Mouse (Mus musculus): ENCODE data around the gene Wbp11. TPM values are rescaled to one million over a fixed set of nuclear protein-coding genes. Genes with fewer than 3 reads are reported as not detected.
"Not testable (repeated sequence)": the region's sequence is repeated elsewhere in the genome, so short reads cannot be mapped to it uniquely, and the experiment has no call there.

Wbp11 gene
- total RNA-seq, 2 experiments from 2014 or later = 82.5 to 86.5 TPM

DNA sequence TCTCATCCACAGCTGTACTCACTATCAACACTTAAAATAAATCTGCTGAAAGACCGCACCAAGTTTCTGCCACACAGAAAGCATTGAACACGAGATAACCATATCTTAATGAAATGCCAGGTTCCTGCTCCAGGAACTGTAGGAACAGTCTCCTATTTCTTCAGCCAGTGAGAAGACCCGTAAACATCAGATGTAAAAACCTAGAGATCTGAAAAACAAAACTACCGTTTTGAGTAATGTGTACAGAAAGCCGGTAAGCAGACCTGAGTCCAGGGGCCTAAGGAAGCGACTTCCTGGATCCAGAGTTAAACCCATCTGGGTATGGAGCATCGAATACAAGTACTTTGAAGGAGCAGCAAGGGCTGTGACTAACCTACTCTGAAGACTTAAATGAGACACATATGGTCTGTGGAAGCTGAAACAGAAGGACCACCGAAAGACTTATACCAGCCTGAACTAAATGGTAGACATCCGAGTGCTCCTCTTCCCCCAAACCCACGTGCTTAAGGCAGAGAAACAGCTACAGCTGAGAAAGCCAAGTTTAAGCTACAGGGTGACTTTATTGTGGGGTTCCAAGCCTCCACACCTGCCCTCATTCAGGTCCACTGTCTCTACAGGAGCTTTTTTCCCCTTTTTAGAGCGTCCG is 24.8 kb downstream of the Wbp11 start:
- no peak for DNase-seq

DNA sequence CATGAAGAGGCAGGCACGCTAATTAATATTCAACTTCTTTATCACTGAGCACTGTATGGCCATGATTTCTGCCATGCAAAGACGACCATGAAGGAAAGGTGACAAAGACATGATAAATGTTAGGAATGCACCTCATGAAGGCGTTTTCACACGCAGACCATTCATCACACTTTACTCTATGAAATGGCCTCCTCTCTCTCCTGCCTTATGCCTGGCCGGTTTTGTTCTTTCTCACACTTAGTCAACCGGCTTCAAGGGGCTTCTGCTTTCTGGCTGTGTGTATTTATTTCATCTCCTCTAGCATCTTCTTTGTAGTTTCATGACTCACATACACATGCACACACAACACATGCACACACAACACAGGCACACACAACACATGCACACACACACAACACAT is 26.8 kb downstream of the Wbp11 start:
- no peak for DNase-seq

DNA sequence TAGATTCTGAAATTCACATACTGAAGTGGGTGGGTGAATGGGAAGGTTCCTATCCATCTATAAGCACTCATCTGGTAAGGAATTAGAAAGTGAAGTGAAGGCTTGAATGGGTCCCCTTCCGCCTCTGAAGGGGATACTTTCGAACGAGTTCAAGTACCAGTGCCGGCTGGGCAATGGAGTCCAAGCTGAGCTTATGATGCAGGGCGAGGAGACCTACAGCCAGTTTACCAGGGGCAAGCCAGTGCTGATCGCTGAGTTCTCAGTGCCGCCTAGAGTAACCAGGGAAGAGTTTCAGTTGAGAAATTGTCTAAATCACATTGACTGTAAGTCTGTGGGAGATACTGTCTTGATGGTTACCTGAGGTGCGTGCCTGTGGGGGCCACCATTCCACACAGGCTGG is 27.3 kb downstream of the Wbp11 start:
- no peak for DNase-seq

DNA sequence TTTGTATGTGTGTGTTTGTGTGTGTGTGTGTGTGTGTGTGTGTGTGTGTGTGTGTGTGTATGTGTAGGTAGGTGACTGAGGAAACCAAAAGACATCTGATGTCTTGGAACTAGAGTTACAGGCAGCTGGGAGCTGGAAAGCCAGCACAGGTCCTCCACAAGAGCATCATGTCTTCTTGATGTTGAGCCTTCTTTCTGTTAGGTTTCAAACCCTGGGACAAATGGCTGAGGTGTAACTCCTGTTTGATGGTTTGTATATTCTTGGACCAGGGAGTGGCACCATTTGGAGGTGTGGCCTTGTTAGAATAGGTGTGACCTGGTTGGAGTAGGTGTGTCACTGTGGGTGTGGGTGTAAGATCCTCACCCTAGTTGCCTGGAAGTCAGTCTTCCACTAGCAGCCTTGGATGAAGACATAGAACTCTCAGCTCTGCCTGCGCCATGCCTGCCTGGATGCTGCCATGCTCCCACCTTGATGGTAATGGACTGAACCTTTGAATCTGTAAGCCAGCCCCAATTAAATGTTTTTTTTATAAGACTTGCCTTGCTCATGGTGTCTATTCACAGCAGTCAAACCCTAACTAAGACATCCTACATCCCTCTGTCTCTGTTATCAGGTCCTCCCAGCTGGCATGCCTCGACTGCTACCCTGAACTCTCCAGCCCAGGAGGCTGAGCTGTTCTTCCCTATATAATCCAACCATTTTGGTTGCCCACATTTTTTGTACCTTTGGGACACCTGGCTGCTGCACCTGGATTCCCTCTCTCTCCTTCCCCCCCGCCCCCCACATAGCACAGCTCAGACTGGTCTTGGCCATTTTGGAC is 29.9 kb downstream of the Wbp11 start:
- not testable (repeated sequence) for DNase-seq

DNA sequence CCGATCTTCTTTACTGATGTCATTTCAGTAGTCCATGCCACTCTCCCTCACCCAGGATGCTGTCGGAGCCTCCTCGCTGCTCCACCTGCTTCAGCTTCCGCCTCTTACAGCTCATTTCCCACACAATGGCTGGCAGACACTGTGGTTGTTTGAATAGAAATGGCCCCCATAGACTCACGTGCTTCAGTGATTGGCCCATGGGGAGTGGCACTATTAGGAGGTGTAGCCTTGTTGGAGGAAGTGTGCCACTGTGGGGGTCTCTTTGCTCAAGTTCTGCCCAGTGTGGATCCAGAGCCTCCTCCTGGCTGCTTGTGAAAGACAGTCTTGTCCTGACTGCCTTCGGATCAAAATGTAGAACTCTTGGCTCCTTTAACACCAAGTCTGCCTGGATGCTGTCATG is 32.2 kb downstream of the Wbp11 start:
- no peak for DNase-seq

DNA sequence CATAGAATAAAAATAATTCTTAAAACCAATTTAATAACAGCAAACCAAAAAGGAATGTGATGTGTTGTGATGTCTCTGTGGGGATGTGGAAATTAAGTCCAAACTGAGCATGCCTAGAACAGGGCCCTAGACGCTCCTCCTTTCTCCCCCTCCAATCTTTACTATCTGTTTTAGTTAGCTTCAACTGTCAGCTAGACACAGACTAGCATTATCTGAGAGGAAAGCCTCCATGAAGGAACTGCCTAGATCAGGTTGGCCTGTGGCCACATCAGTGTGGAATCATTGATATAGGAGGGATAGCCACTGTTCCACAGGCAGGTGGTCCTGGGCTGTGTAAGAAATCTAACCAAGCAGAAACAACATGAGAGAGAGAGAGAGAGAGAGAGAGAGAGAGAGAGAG is 32.9 kb downstream of the Wbp11 start:
- no peak for DNase-seq

DNA sequence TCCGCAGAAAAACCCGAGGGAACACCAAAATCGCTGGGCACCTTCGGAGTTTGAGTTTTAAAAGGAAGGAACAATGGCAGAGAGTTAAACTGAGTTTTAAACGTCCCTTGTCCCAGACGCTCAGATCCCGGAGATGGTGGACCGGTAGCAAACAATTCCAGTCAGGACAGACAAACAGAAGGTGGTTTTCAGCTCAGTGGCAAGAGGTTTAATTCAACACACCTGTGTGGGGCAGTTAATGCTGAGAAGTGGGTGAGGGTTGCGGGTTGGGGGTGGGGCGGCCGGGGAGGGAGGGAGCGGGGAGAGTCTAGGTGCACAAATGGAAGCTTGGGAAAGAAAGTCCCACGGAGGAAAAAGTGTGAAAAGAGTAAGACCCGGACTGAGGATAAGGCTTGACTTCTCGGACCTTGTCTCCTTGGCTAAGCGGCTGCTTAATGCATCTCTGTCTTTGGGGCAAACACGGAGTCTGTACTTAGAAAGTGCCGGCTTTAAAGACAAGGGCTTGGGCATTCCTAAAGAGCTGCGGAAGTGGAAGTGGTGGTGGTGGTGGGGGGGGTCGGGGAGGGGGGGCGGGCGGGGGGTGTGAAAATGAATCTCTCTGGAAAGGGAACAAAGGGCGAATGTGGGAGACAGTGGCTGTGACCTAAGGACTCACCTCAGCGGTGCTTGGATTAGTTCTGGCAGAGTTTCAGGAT is 34.1 kb downstream of the Wbp11 start:
- DNase-seq = no peak

DNA sequence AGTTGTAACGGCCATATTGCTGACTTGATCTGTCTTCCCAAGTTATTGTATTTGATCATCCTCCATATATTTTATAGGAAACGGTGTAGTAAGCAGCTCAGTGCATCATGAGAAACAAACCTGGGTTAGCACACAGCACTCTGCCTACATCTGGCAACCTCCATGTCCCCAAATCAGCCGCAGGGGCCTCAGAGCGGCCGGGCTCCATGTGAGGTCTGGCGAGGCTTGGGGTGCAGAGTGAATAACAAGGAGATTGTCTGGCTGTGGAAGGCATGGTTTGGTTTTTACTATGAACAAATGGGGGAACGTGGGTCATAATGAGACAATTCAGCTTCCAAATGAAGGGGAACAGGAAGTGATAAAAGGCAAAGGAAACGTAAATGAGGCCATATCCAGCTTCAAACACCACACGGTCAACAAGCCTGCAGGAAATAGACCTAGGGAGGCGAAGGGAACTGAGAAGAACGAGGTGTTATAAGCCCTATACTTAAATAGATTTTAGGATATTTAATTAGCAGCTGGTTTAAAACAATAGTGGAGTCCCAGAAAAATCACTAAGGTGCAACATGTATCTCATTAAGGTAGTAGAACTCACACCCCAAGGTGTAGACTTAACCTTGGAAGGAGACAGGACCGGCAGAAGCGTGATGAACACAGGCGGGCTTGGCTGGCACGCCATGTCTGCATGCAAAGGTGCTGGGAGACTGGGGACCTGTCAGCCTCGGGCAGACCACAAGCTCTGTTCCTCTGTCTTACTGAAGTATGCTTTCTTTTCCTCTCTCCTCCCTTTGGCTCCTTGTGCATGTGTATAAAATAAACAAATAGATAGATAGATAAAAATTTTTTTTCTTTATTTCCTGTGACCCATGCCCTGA is 34.9 kb downstream of the Wbp11 start:
- no peak for DNase-seq

DNA sequence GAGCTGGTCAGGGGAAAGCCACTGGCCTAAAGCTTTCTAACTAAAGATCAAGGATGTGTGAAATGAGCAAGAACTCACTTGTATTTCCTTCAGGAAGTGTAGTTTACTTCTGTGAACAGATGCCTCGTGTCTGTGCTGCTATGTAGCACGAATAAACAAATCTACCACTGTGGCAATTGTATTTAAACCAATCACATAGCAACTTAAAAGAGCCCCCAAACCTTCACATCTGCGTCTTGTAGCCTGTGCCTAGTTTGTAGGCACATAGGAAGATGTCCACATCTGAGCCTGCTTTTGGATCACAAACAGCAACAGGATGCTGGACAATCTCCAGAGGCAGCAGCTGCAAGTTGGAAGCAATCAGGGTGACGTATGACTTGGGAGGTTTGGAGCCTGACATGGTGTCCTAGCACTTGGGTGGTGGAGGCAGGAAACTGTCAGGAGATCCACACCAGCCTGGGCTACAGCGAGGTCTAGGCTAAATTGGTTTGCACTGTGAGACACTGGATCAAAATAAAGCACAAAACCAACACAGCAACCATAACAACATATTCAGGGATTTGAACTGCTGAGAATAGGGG is 38.6 kb downstream of the Wbp11 start:
- no peak for DNase-seq

DNA sequence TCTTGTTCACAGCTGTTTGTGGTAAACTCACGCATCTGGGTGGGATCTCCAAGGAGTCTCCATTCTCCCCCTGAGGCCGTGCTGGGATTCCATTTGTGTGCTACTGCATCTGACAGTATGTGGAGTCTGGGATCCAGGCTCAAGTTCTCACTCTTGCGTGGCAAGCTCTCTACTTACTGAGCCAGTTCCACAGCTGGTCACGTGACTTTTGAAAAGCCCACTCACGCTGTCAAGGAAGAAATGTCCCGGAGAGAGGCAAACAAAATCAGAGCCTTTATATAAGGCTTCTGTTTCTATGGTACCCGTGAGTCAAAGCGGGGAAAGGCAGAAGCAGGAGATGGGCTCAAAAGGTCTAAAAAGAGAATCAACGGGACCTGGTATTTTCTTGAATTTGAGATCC is 45.3 kb downstream of the Wbp11 start:
- DNase-seq = no peak

DNA sequence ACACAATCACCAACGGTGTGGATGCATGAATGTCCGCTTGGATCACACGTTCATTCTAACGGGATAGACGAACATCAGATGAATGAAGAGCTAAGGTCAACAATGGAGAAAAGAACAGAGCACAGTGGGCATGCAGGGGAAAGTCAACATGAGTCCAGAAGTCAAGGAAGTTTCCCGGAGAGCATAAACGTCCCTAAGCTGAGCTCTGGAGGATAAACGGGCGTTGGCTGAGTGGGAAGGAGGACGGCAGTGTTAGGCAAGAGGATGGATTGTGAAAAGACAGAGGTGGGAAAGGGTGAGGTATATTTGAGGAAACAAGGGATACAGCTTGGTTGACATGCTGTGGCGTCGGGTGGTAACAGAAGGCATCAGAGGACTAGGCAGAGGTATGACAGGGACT is 45.9 kb downstream of the Wbp11 start:
- DNase-seq = no peak

DNA sequence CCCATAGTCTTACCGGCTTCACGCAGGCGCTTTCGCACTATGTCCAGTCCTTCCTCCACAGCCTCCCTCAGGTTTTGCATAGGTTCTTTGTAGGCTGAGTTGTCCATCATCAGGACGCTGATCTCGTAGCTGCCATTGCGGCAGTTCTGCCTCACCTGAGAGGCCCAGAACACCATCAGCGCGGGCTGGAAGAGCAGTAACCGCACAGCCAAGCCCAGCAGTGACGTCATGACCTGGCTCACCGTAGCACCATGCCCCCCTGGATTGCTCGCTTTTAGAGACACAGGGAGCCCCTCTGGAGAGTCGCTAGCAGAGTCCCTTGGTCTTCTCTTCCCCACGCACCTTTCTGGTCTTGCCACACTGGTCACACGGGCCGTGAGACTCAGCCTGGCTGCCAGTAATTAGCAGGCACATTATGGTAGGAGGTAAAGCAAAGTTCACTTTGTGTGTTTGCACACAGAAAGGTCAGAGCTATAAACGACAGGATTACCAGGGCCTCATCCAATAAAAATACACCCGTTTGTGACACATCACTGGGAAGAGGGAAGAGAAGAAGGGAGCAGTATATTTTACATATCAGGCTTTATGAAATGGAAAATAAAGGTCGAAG is 46.6 kb downstream of the Wbp11 start, which contains the start of gene Gucy2c:
TSS of gene Gucy2c (minus strand) at position 389 of the 610 bp plus-strand sequence.
- no peak for DNase-seq

DNA sequence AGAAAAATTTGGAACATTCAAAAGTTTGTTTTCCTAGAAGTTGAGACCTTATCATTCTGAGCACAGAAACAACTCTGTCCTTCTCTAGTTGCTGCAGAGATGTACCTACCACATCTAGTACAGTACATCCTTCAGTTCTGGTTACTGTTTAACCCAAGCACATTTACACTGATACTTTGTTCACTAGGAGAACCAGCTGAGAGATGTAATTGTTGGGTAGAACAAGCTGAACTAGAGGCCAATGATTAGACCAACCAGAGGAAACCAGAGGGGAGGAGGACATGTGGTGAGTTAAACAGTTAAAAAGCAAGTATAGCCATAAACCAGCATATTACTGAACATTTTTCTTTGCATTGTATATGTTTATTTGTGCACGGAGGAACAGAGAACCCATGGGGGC is 51.6 kb downstream of the Wbp11 start:
- no peak for DNase-seq

DNA sequence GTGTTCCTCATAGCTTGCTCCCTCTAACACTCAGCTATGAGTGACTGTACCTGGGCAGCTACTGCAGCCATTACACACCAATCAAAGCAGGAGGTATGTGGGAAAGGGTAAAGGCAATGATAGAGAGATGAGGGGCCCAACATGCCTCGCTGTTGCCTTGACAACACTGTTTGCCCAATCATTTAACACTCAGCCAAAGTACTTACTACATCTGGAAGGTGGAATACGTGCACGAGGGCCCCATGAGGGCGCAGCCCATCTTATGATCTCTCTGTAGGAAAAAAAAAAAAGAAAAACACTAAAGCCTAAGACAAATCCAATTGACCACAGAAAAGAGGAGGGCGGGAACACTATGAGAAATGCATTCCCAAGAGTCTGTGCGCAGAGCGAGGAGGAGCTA is 58.2 kb downstream of the Wbp11 start:
- no peak for DNase-seq

DNA sequence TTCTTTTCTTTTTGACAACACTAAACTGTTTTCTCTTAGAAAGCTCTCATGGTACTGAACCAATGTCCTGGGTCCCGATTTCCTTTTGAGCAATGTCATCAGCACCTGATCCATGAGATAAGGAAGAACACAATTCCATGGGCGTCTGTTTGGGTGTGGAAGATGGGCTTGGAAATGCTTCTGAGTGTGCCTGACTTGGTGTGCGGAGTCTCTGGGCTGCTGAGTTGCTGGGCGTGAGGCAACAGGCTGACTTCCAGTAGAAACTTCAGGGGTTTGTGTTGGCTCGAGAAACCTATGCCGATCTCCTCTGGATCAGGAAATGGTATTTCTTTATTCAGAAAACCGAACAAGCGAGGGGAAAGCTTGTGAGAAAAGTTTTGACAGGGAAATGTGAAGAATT is 58.9 kb downstream of the Wbp11 start:
- DNase-seq = no peak

DNA sequence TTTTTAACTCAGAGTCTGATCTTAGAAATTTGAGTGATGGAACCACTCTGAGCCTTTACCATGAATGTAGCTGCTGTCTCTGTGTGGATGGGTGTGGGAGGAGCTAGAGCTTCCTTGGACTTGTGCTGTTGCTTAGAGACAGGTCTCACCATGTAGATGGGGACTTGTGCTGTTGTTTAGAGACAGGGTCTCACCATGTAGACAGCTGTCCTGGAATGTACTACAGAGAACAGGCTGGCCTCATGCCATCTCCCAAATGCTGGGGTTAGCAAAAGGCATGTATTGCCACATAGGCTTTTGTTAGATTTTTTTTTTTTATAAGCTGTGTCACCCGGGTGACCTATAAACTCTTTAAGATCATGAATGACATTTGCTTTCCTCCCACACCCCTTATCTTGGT is 64.1 kb downstream of the Wbp11 start:
- no peak for DNase-seq

Small RNAs within 50 kb of the gene (microRNA-seq; reads per million reads assigned to microRNA genes)
- not detected for gene Gm44364

Other genes starting within 250 kb of the Wbp11 start
- 100 to 1,000 TPM; 114 to 115 TPM for gene Plbd1, start 166.3 kb downstream of the Wbp11 start, total RNA-seq (2021)
- gene Gucy2c, start 46.5 kb downstream of the Wbp11 start, total RNA-seq (2021) = under 1 TPM; 0.15 to 0.21 TPM
- 10 to 100 TPM; 28.3 to 29.2 TPM for gene Hist4h4, start 23.8 kb downstream of the Wbp11 start, total RNA-seq (2021)
- 10 to 100 TPM; 71.1 to 85.2 TPM for gene H2afj, start 20.0 kb downstream of the Wbp11 start, total RNA-seq (2021)
- gene BC049715, start 607 bp downstream of the Wbp11 start, total RNA-seq (2021) = under 1 TPM; 0.73 to 0.75 TPM
- gene Smco3, start 7.2 kb upstream of the Wbp11 start, total RNA-seq (2021) = under 1 TPM; 0.27 to 0.51 TPM
- 1 to 10 TPM; 5.9 to 7.5 TPM for gene Art4, start 29.5 kb upstream of the Wbp11 start, total RNA-seq (2021)
- 100 to 1,000 TPM; 187 to 232 TPM for gene Mgp, start 47.6 kb upstream of the Wbp11 start, total RNA-seq (2021)
- under 1 TPM; 0.15 to 0.27 TPM for gene Erp27, start 93.9 kb upstream of the Wbp11 start, total RNA-seq (2021)
- gene Pde6h, start 95.6 kb upstream of the Wbp11 start, total RNA-seq (2021) = under 1 TPM in 1 of 2 experiments, not detected in 1; 0.60 TPM
- 10 to 100 TPM; 43.0 to 44.5 TPM for gene Arhgdib, start 113.7 kb upstream of the Wbp11 start, total RNA-seq (2021)